Mouse (Mus musculus): ENCODE measurements around the gene Ggta1. TPM values are rescaled to one million over a fixed set of nuclear protein-coding genes. Genes with fewer than 3 reads are reported as not detected.

Gene Ggta1
- polyA plus RNA-seq, 1 experiment from 2014 or later: 7.1 TPM

Other genes starting within 250 kb of the Ggta1 start
- gene Gsn, start 206.9 kb downstream of the Ggta1 start, polyA plus RNA-seq (2015; fragmentation: Nextera tagmentation; extraction: Ambion mirVana): 31.6 and 36.7 TPM in 2 replicates
- 28.7 and 29.8 TPM in 2 replicates for gene Stom, start 126.3 kb downstream of the Ggta1 start, polyA plus RNA-seq (2015; fragmentation: Nextera tagmentation; extraction: Ambion mirVana)
- not detected in 2 replicates for gene 4930568D16Rik, start 95.5 kb downstream of the Ggta1 start, polyA plus RNA-seq (2015; fragmentation: Nextera tagmentation; extraction: Ambion mirVana)
- gene 4930402F06Rik, start 66.1 kb downstream of the Ggta1 start, polyA plus RNA-seq (2015; fragmentation: Nextera tagmentation; extraction: Ambion mirVana): not detected in 2 replicates
- 27.6 and 33.9 TPM in 2 replicates for gene Dab2ip, start 95.0 kb upstream of the Ggta1 start, polyA plus RNA-seq (2015; fragmentation: Nextera tagmentation; extraction: Ambion mirVana)

Data from hindbrain, embryonic 16.5 days (tissue).